In genomic region chr11:87689402-87689808, GRCm38 (mm10) we compare ENCODE assay signal across 8 mouse cellular contexts. TPM values are rescaled to one million over a fixed set of nuclear protein-coding genes. Genes with fewer than 3 reads are reported as not detected.
A peak's percentile ranks its signal among the peaks of the same experiment; 100 is the strongest.
DNase-seq lines count a peak whose midpoint lies in the region; ATAC-seq and TF ChIP-seq lines count a peak whose summit lies in the region.

No protein-coding gene starts in this region.

- H3K9ac ChIP-seq in heart, embryonic 12.5 days: no peak overlapping the region
- no peak overlapping the region for H3K9ac ChIP-seq in embryonic facial prominence, embryonic 14.5 days (ENCODE audit: low read depth, low read length)
- H3K9ac ChIP-seq in kidney, postnatal 0 days (ENCODE audit: low read depth, low read length): no peak overlapping the region

- no peak for ATAC-seq in heart, embryonic 12.5 days (ENCODE audit: insufficient number of reproducible peaks, low FRiP score)
- ATAC-seq in G1E (ENCODE audit: extremely low read depth, insufficient number of reproducible peaks, low FRiP score, poor library complexity, severe bottlenecking): no peak
- peak; percentile 93 for ATAC-seq in embryonic facial prominence, embryonic 14.5 days (ENCODE audit: low read depth)
- peak; percentile 77 for ATAC-seq in kidney, postnatal 0 days (replicated peaks; ENCODE audit: low FRiP score, low read depth)

- WGBS in heart, embryonic 12.5 days: 8% methylated on average over 7 of the region's 7 CpGs
- WGBS in embryonic facial prominence, embryonic 14.5 days: 8% methylated on average over 7 of the region's 7 CpGs
- WGBS in kidney, postnatal 0 days: 5% methylated on average over 7 of the region's 7 CpGs

- H3K4me2 ChIP-seq in heart, embryonic 12.5 days: peak overlapping the region; percentile 20
- peak overlapping the region; percentile 3; the same call in 1 of the 2 replicates for H3K4me2 ChIP-seq in embryonic facial prominence, embryonic 14.5 days (ENCODE audit: low read depth, low read length)
- H3K4me2 ChIP-seq in kidney, postnatal 0 days (ENCODE audit: low read length): peak overlapping the region; percentile 31

- DNase-seq in heart, adult 18-20 months: no peak
- DNase-seq in G1E (ENCODE audit: low spot score): no peak
- peak; percentile 94 for DNase-seq in embryonic facial prominence, embryonic 14.5 days (ENCODE audit: low spot score)
- DNase-seq in kidney, postnatal 0 days (ENCODE audit: low spot score): peak; percentile 74
- peak; percentile 83 for DNase-seq in lung, postnatal 14 days
- no peak for DNase-seq in gastrocnemius, adult 8-10 months (ENCODE audit: low spot score in 2 of 2)
- no peak for DNase-seq in gastrocnemius, postnatal 4 days (ENCODE audit: low spot score in 2 of 2)

- H3K36me3 ChIP-seq in heart, embryonic 12.5 days: no peaks in the 10 kb centered on the region
- H3K36me3 ChIP-seq in G1E (replicated peaks): peaks cover 51% of the 10 kb centered on the region
- H3K36me3 ChIP-seq in embryonic facial prominence, embryonic 14.5 days (ENCODE audit: control insufficient read depth, insufficient read depth, low read length): no peaks in the 10 kb centered on the region
- no peaks in the 10 kb centered on the region for H3K36me3 ChIP-seq in kidney, postnatal 0 days (ENCODE audit: insufficient read depth, low read length)

- no peak for TF ChIP-seq CTCF in G1E (IDR thresholded peaks at IDR 0.05; ENCODE audit: low read depth, low read length)
- TF ChIP-seq CTCF in kidney, postnatal 0 days (IDR thresholded peaks at IDR 0.05; ENCODE audit: low read depth): no peak

- H3K4me1 ChIP-seq in heart, embryonic 12.5 days (replicated peaks): peaks cover 42% of the 10 kb centered on the region
- H3K4me1 ChIP-seq in G1E (ENCODE audit: insufficient read depth, low read depth, low read length): peaks cover 83% of the 10 kb centered on the region
- H3K4me1 ChIP-seq in embryonic facial prominence, embryonic 14.5 days (ENCODE audit: control insufficient read depth, insufficient read depth, low read length): peaks cover 9% of the 10 kb centered on the region
- peaks cover 8% of the 10 kb centered on the region for H3K4me1 ChIP-seq in kidney, postnatal 0 days (replicated peaks; ENCODE audit: insufficient read depth, low read length)

- H3K27me3 ChIP-seq in heart, embryonic 12.5 days (replicated peaks): no peaks in the 10 kb centered on the region
- no peaks in the 10 kb centered on the region for H3K27me3 ChIP-seq in G1E (ENCODE audit: insufficient read depth, low read length)
- H3K27me3 ChIP-seq in embryonic facial prominence, embryonic 14.5 days (replicated peaks; ENCODE audit: control insufficient read depth, insufficient read depth, low read length): no peaks in the 10 kb centered on the region
- H3K27me3 ChIP-seq in kidney, postnatal 0 days (ENCODE audit: insufficient read depth, low read length): no peaks in the 10 kb centered on the region

- H3K27ac ChIP-seq in heart, embryonic 12.5 days (ENCODE audit: poor library complexity, severe bottlenecking): peak overlapping the region; percentile 32; the same call in 1 of the 2 replicates
- H3K27ac ChIP-seq in embryonic facial prominence, embryonic 14.5 days (replicated peaks; ENCODE audit: low read depth, low read length): no peak overlapping the region
- peak overlapping the region; percentile 81 for H3K27ac ChIP-seq in kidney, postnatal 0 days

- H3K4me3 ChIP-seq in heart, embryonic 12.5 days: no peak overlapping the region
- H3K4me3 ChIP-seq in G1E (ENCODE audit: low read depth, low read length): peak overlapping the region; percentile 57; the same call in 1 of the 2 replicates
- H3K4me3 ChIP-seq in embryonic facial prominence, embryonic 14.5 days (ENCODE audit: low read depth, low read length): no peak overlapping the region
- H3K4me3 ChIP-seq in kidney, postnatal 0 days (replicated peaks; ENCODE audit: low read depth, low read length): no peak overlapping the region

- no peaks in the 10 kb centered on the region for H3K9me3 ChIP-seq in heart, embryonic 12.5 days (replicated peaks)
- no peaks in the 10 kb centered on the region for H3K9me3 ChIP-seq in G1E (replicated peaks)
- H3K9me3 ChIP-seq in embryonic facial prominence, embryonic 14.5 days (ENCODE audit: control insufficient read depth, low read length): no peaks in the 10 kb centered on the region
- H3K9me3 ChIP-seq in kidney, postnatal 0 days (replicated peaks; ENCODE audit: low read length): no peaks in the 10 kb centered on the region

RNA-seq across cellular contexts. Expression of gene Rnf43, which starts 26.9 kb away (rescaled TPM):
- 1.4 and 1.9 TPM in 2 replicates for polyA plus RNA-seq in heart, embryonic 12.5 days (2016; fragmentation: Nextera tagmentation; extraction: Ambion mirVana)
- total RNA-seq in heart, adult 18-20 months (2021): under 1 TPM; 0.10 to 0.67 TPM
- total RNA-seq in G1E (2014; fragmentation: Nextera tagmentation) (28.4 and 31.1 TPM in 2 replicates), G1E (2017) (13.9 and 14.8 TPM in 2 replicates)
- 5.4 and 8.7 TPM in 2 replicates for polyA plus RNA-seq in G1E (2012)
- 5.3 and 6.2 TPM in 2 replicates for polyA plus RNA-seq in embryonic facial prominence, embryonic 14.5 days (2014; fragmentation: Nextera tagmentation; extraction: Ambion mirVana)
- 5.5 and 6.2 TPM in 2 replicates for polyA plus RNA-seq in kidney, postnatal 0 days (2015; fragmentation: Nextera tagmentation; extraction: Ambion mirVana)
- total RNA-seq in gastrocnemius, adult 8-10 months (2022): 1 to 10 TPM in 3 of 4 experiments, under 1 TPM in 1; 0.92 to 1.7 (median 1.6) TPM
- total RNA-seq in gastrocnemius, postnatal 4 days (2021): under 1 TPM; 0.17 to 0.29 TPM

RNA-seq across cellular contexts. Expression of gene Supt4a, which starts 47.9 kb away (rescaled TPM):
- 99.6 and 101 TPM in 2 replicates for polyA plus RNA-seq in heart, embryonic 12.5 days (2016; fragmentation: Nextera tagmentation; extraction: Ambion mirVana)
- total RNA-seq in heart, adult 18-20 months (2021): 10 to 100 TPM; 42.8 to 46.1 TPM
- total RNA-seq in G1E (2014; fragmentation: Nextera tagmentation) (64.1 and 95.8 TPM in 2 replicates), G1E (2017) (155 and 172 TPM in 2 replicates)
- polyA plus RNA-seq in G1E (2012): 14.7 and 15.4 TPM in 2 replicates
- 146 and 153 TPM in 2 replicates for polyA plus RNA-seq in embryonic facial prominence, embryonic 14.5 days (2014; fragmentation: Nextera tagmentation; extraction: Ambion mirVana)
- polyA plus RNA-seq in kidney, postnatal 0 days (2015; fragmentation: Nextera tagmentation; extraction: Ambion mirVana): 165 and 171 TPM in 2 replicates
- total RNA-seq in gastrocnemius, adult 8-10 months (2022): 10 to 100 TPM; 33.6 to 41.0 (median 36.9) TPM
- total RNA-seq in gastrocnemius, postnatal 4 days (2021): 10 to 100 TPM; 52.1 to 55.5 TPM

Comparison
In these comparisons a context has a peak if more than half of its experiments do, and no peak if none do; other contexts are left out.
1. ATAC-seq: peak in embryonic facial prominence, embryonic 14.5 days (single experiment) and kidney, postnatal 0 days (single experiment); none in heart, embryonic 12.5 days (single experiment) and G1E (single experiment).
2. DNase-seq: peak in embryonic facial prominence, embryonic 14.5 days (single experiment), kidney, postnatal 0 days (single experiment) and lung, postnatal 14 days (single experiment); none in heart, adult 18-20 months (0 of 2), G1E (single experiment), gastrocnemius, adult 8-10 months (0 of 2) and gastrocnemius, postnatal 4 days (0 of 2).
3. RNA of gene Rnf43, which starts 26.9 kb away (total RNA-seq): 13.9 to 31.1 TPM in G1E; 0.92 to 1.7 TPM in gastrocnemius, adult 8-10 months, 0.10 to 0.67 TPM in heart, adult 18-20 months and 0.17 to 0.29 TPM in gastrocnemius, postnatal 4 days; every median in the first group is over 4 times any median in the second.
4. Peak in every context shown above with its lines, with median percentiles within 50 percentile points of each other: H3K4me2 ChIP-seq.